Mouse (Mus musculus) cerebellum, adult 8-10 months (tissue): ENCODE results near the gene Mzf1.

ENCODE experiments used
- DNase-seq: peaks from one replicate; pipeline ENCODE4 v3.0.0; 2022

Mzf1 gene

DNA sequence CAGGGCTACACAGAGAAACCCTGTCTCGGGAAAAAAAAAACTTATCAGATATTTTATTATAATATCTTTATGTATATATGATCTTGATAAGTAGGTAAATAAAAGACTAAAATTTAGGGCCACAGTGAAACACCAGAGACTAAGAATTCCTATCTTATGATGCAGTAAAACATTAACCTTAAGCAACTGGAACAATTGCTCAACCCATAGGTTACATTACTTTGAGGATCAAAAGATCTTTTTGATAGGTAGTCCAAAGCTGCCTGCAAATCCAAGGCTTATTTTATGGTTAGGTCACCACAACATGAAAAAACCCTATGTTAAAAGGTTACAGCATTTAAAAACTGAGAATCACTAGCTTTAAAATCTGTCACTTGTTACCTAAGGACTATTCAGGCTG is 53.0 kb downstream of the Mzf1 start:
- DNase-seq: no peak

DNA sequence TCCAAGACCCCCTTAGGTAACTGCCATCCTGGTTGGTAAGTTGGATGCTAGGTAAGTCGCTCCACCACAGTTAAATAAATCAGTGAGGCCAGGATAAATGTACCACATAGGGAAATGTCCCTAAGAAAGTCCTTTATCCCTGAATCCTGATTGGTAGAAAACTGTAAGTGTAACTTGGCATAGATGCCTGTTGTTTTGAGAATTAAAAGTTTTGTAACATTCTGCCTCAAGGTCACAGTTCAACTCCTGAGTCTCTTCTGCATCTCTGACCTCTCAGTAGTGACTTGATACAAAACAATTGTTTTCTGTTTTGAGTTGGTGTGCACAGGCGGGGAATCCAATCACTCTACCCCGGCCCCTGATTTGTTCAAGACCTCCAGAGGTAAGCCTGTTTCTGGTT is 55.7 kb downstream of the Mzf1 start, which contains the start of gene Trim28:
Gene Trim28, plus strand, starts transcription at position 264 of the 400 bp plus-strand sequence.
- no peak for DNase-seq

DNA sequence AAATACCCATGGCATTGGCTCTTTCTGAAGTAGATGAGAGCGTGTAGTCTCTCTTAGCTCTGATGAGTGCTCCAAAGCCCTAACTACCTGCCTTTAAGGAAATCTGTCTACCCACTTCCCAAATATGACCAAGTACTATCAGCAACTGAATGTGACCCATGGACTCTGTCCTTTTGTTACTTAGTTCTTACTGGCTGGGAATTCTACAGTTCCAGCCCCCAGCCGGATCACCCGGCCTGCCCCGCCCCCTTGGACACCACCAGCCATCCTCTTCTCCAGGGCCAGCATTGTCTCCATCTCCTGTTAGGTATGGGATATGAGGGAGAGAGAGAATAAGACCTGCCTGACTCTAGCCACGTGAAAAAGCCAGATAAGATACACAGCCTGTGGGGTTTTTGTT is 56.5 kb downstream of the Mzf1 start, which contains the start of gene Slc27a5:
Gene Slc27a5, minus strand, starts transcription at position 140 of the 400 bp plus-strand sequence.
- no peak for DNase-seq

DNA sequence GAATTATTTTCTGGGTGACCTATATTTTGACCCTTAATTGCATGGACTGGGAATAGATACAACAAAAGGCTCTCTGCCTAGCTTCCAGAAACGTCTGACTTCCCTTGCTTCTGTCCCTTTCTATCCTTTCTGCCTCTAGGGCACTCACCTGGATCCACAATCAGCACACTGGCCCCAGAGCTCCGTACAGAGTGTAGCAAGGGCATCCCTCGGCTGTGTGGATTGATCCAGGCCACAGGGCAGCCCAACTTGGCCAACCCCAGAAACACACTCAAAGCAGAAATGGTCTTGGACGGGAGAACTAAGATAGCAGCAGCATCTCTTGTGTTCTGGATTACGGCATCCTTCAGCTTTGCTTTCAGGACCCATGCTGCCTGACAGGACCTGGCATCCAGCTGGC is 57.3 kb downstream of the Mzf1 start:
- DNase-seq: no peak

DNA sequence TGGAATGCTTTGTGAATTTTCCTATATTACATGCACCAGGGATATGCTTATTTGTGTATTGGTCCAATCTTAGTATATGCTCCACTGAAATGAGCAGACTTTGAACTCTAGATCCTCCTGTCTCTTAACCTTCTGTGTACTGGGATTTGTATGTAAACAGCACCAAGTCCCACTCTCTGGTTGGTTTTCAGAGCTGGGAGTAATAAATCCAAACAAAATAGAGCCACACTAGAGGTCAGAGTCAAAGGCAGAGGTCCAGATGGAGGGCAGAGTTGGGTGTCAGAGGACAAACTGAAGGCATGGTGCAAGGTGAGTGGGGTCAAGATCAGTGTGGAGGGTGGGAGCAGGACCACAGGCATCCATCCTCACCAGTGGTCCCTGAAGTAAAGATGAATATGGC is 58.7 kb downstream of the Mzf1 start:
- DNase-seq: no peak

DNA sequence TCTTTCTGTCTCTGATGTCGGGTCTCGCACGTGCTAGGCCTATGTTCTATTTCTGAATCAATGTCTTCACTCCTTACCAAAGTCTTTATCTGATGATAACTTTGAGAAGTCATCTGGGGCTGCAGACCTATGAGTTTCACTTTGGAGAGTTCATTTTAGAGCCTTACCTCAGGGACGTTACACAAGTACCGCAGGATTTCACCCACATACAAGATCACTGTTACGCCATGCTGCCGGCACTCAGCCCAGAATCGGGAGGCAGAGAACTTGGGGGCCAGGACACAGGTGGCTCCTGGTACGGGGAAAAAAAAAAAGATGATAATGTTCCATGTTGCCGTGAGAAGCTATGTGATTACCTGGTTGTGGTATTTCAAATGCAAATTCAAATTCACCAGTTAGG is 61.4 kb downstream of the Mzf1 start:
- no peak for DNase-seq
